Mouse (Mus musculus): ENCODE measurements at regions not wholly inside any gene's neighbourhood (a gene's known extent, or its start where the extent isn't known, plus 50 kb on each side); places are given as distances from the start of the nearest gene placed in this dataset.

DNA sequence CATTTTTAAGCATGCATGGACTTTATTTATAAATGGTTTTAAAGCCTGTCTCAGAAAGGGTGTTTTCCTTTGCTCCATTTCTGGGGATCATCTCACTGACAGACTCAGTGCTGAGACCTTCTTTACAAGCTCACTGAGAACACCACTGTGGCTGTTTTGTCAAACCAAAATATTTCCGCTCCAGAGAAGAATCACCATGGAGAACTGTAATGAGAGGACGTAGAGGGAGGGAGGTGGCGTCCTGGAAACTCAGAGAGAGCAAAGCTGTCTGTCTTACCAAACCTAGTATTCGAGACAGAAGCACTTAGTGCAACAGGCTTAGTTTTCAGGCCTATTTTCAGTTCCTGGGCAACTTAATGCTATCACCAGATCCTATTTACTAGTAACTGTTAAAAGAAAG is 2565.5 kb upstream of the 5930422O12Rik start:
- TF ChIP-seq POLR2A (IDR thresholded peaks at IDR 0.05; ENCODE audit: insufficient read length, low read depth) = no peak
- no peak for TF ChIP-seq POLR2AphosphoS2 (IDR thresholded peaks at IDR 0.05; ENCODE audit: insufficient read length, low read depth)
- no peak for TF ChIP-seq E2F4 (IDR thresholded peaks at IDR 0.05; ENCODE audit: insufficient read depth)
